Mouse (Mus musculus) ES-Bruce4 (cell line): ENCODE data around the gene Jagn1. TPM values are rescaled to one million over a fixed set of nuclear protein-coding genes. Genes with fewer than 3 reads are reported as not detected.

Source experiments
- H3K27ac ChIP-seq: 2 replicates; pipeline ENCODE4 v1.5.1; 2012; ENCODE audit warnings: low read length, inconsistent platforms; ENCODE audit not compliant: insufficient read depth
- H3K27me3 ChIP-seq: 2 replicates; pipeline ENCODE4 v1.6.1; 2012; ENCODE audit warnings: mild to moderate bottlenecking, low read length, inconsistent platforms; ENCODE audit not compliant: control insufficient read depth, poor library complexity, insufficient read depth, severe bottlenecking
- H3K36me3 ChIP-seq: 2 replicates; pipeline ENCODE4 v1.6.1; 2012; ENCODE audit warnings: inconsistent platforms, mild to moderate bottlenecking, low read length, moderate library complexity; ENCODE audit not compliant: control insufficient read depth, poor library complexity, insufficient read depth, severe bottlenecking
- H3K4me1 ChIP-seq: one replicate; pipeline ENCODE4 v1.8.1; 2011; ENCODE audit warnings: low read length; ENCODE audit not compliant: control insufficient read depth, insufficient read depth
- H3K4me3 ChIP-seq: 2 replicates; pipeline ENCODE4 v1.5.1; 2011; ENCODE audit warnings: low read depth, mild to moderate bottlenecking, low read length
- H3K9ac ChIP-seq: 2 replicates; pipeline ENCODE4 v1.6.1; 2012; ENCODE audit warnings: low read depth, mild to moderate bottlenecking, inconsistent platforms; ENCODE audit not compliant: poor library complexity, severe bottlenecking
- H3K9me3 ChIP-seq: replicated peaks from 2 replicates; pipeline ENCODE4 v1.6.1; 2012; ENCODE audit warnings: mild to moderate bottlenecking, low read length, inconsistent platforms; ENCODE audit not compliant: control insufficient read depth, poor library complexity, insufficient read depth, severe bottlenecking
- CTCF ChIP-seq: IDR thresholded peaks from one replicate; pipeline ENCODE4 v1.8.1; 2011; ENCODE audit warnings: low read depth, low read length
- EP300 ChIP-seq: IDR thresholded peaks from 2 replicates; pipeline ENCODE4 v1.6.1; 2011; ENCODE audit warnings: low read depth, low read length; ENCODE audit not compliant: insufficient read depth
- POLR2A ChIP-seq: IDR thresholded peaks from one replicate; pipeline ENCODE4 v1.8.1; 2011; ENCODE audit warnings: low read length; ENCODE audit not compliant: insufficient read depth
- polyA plus RNA-seq: library from polyadenylated mRNA; stranded (reverse); fragments of >200 nt; gene quantifications from 2 replicates; pipeline ENCODE4 v1.2.4, GENCODE M21; 2011; ENCODE audit warnings: low read depth; ENCODE audit not compliant: missing spikeins, insufficient read depth, insufficient read length

The Jagn1 gene
- polyA plus RNA-seq, 1 experiment = 34.3 TPM

GRCm38 (mm10) chr6:113438721-113439430 is 3.5 kb upstream of the Jagn1 start:
- Histone ChIP-seq H3K9ac (no peak overlapping the region), H3K27ac (no peak overlapping the region), H3K27me3 (no peaks in the 10 kb centered on the region), H3K4me1 (no peaks in the 10 kb centered on the region), H3K9me3 (no peaks in the 10 kb centered on the region), H3K36me3 (no peaks in the 10 kb centered on the region), H3K4me3 (no peak overlapping the region)
- no peak for TF ChIP-seq CTCF
- no peak for TF ChIP-seq EP300
- TF ChIP-seq POLR2A = no peak

- peaks cover 3% of the 10 kb centered on the region; the same call in 1 of the 2 replicates for H3K36me3 ChIP-seq
- H3K4me1 ChIP-seq = no peaks in the 10 kb centered on the region
- no peaks in the 10 kb centered on the region for H3K27me3 ChIP-seq
- H3K27ac ChIP-seq = no peak overlapping the region
- H3K4me3 ChIP-seq = no peak overlapping the region
- no peak overlapping the region for H3K9ac ChIP-seq
- H3K9me3 ChIP-seq = no peaks in the 10 kb centered on the region
- TF ChIP-seq POLR2A (no peak), CTCF (no peak), EP300 (no peak)
These were observed 1.7 kb upstream of the Jagn1 start for GRCm38 (mm10) chr6:113440686-113441085.

DNA sequence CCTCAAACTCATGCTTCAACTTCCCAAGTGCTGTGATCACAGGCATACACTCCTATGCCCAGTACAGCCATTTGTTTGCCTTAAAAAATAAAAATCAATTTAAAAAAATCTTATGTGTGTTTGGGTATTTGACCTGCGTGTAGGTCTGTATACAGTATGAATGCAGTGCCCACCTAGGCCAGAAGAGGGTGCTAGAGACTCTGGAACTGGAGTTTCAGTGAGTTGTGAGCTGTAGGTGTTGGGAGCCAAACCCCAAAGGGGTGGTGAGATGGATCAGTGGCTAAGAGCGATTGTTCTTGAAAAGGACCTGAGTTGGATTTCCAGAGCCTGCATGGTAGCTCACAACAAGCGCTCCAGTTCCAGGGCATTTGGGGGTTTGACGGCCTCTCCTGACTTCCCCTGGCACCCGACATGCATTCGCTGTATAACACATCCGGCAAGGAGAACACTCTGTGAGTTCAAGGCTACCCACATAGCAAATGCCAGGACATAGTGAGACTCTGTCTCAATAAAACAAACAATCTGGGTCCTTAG is 1.2 kb upstream of the Jagn1 start:
- H3K4me1 ChIP-seq = no peaks in the 10 kb centered on the region
- no peak overlapping the region for H3K4me3 ChIP-seq
- H3K27ac ChIP-seq = no peak overlapping the region
- no peak overlapping the region for H3K9ac ChIP-seq
- H3K27me3 ChIP-seq = no peaks in the 10 kb centered on the region
- H3K36me3 ChIP-seq = peaks cover 3% of the 10 kb centered on the region; the same call in 1 of the 2 replicates
- H3K9me3 ChIP-seq = no peaks in the 10 kb centered on the region
- TF ChIP-seq CTCF (peak; percentile 63), POLR2A (no peak), EP300 (no peak)

- peak overlapping the region; percentile 67 for H3K9ac ChIP-seq
- H3K9me3 ChIP-seq = no peaks in the 10 kb centered on the region
- peaks cover 4% of the 10 kb centered on the region for H3K36me3 ChIP-seq
- TF ChIP-seq EP300 (no peak), POLR2A (no peak), CTCF (no peak)
- H3K4me3 ChIP-seq = peak overlapping the region; percentile 81
- H3K27ac ChIP-seq = no peak overlapping the region
- no peaks in the 10 kb centered on the region for H3K27me3 ChIP-seq
- no peaks in the 10 kb centered on the region for H3K4me1 ChIP-seq
These were observed 305 bp upstream of the Jagn1 start for GRCm38 (mm10) chr6:113442087-113442441.

GRCm38 (mm10) chr6:113443091-113443490 is 722 bp downstream of the Jagn1 start:
- H3K36me3 ChIP-seq = peaks cover 9% of the 10 kb centered on the region
- peak overlapping the region; percentile 81 for H3K4me3 ChIP-seq
- no peak overlapping the region for H3K27ac ChIP-seq
- H3K27me3 ChIP-seq = no peaks in the 10 kb centered on the region
- peak overlapping the region; percentile 67 for H3K9ac ChIP-seq
- H3K9me3 ChIP-seq = no peaks in the 10 kb centered on the region
- no peaks in the 10 kb centered on the region for H3K4me1 ChIP-seq
- TF ChIP-seq EP300 (no peak), POLR2A (no peak), CTCF (peak; percentile 36)
